Mouse (Mus musculus): ENCODE results near the gene Nos1. TPM values are rescaled to one million over a fixed set of nuclear protein-coding genes. Genes with fewer than 3 reads are reported as not detected.
A peak's percentile ranks its signal among the peaks of the same experiment; 100 is the strongest.

Nos1 gene
- polyA plus RNA-seq, 1 experiment from 2014 or later: 0.25 TPM

GRCm38 (mm10) chr5:117946605-117947004 lies 165.8 kb downstream of the Nos1 start:
- no peaks in the 10 kb centered on the region for H3K9me3 ChIP-seq (replicated peaks; ENCODE audit: control insufficient read depth, low read length)
- no peak for ATAC-seq (replicated peaks; ENCODE audit: insufficient number of reproducible peaks, low FRiP score, low TSS enrichment, low read depth)

GRCm38 (mm10) chr5:117949393-117949792 lies 168.6 kb downstream of the Nos1 start:
- Histone ChIP-seq H3K4me1 (ENCODE audit: control insufficient read depth, insufficient read depth, low read length) (no peaks in the 10 kb centered on the region), H3K9me3 (replicated peaks; ENCODE audit: control insufficient read depth, low read length) (no peaks in the 10 kb centered on the region), H3K36me3 (replicated peaks; ENCODE audit: control insufficient read depth, insufficient read depth, low read depth, low read length) (no peaks in the 10 kb centered on the region), H3K4me2 (ENCODE audit: low read depth, low read length) (no peak overlapping the region), H3K27me3 (ENCODE audit: control insufficient read depth, insufficient read depth, low read length) (no peaks in the 10 kb centered on the region), H3K4me3 (ENCODE audit: low read depth, low read length) (no peak overlapping the region), H3K9ac (replicated peaks; ENCODE audit: low read length) (no peak overlapping the region), H3K27ac (replicated peaks; ENCODE audit: low read depth, low read length) (no peak overlapping the region)
- 79% methylated on average over 10 of the region's 10 CpGs for WGBS
- no peak for ATAC-seq (replicated peaks; ENCODE audit: insufficient number of reproducible peaks, low FRiP score, low TSS enrichment, low read depth)
- no peak for DNase-seq (ENCODE audit: low spot score)

More at GRCm38 (mm10) chr5:117946605-117947004, 165.8 kb downstream of the Nos1 start:
- H3K27me3 ChIP-seq (ENCODE audit: control insufficient read depth, insufficient read depth, low read length): no peaks in the 10 kb centered on the region
- no peaks in the 10 kb centered on the region for H3K36me3 ChIP-seq (replicated peaks; ENCODE audit: control insufficient read depth, insufficient read depth, low read depth, low read length)
- H3K4me1 ChIP-seq (ENCODE audit: control insufficient read depth, insufficient read depth, low read length): no peaks in the 10 kb centered on the region
- H3K9ac ChIP-seq (replicated peaks; ENCODE audit: low read length): no peak overlapping the region
- no peak overlapping the region for H3K27ac ChIP-seq (replicated peaks; ENCODE audit: low read depth, low read length)
- H3K4me3 ChIP-seq (ENCODE audit: low read depth, low read length): no peak overlapping the region
- no peak overlapping the region for H3K4me2 ChIP-seq (ENCODE audit: low read depth, low read length)
- peak; percentile 59 for DNase-seq (ENCODE audit: low spot score)
- 34% methylated on average over 4 of the region's 4 CpGs for WGBS

- H3K4me1 ChIP-seq (ENCODE audit: control insufficient read depth, insufficient read depth, low read length): no peaks in the 10 kb centered on the region
- H3K4me2 ChIP-seq (ENCODE audit: low read depth, low read length): no peak overlapping the region
- H3K9ac ChIP-seq (replicated peaks; ENCODE audit: low read length): no peak overlapping the region
- no peak for ATAC-seq (replicated peaks; ENCODE audit: insufficient number of reproducible peaks, low FRiP score, low TSS enrichment, low read depth)
- no peak overlapping the region for H3K27ac ChIP-seq (replicated peaks; ENCODE audit: low read depth, low read length)
- H3K9me3 ChIP-seq (replicated peaks; ENCODE audit: control insufficient read depth, low read length): no peaks in the 10 kb centered on the region
- no peak overlapping the region for H3K4me3 ChIP-seq (ENCODE audit: low read depth, low read length)
- H3K36me3 ChIP-seq (replicated peaks; ENCODE audit: control insufficient read depth, insufficient read depth, low read depth, low read length): no peaks in the 10 kb centered on the region
- DNase-seq (ENCODE audit: low spot score): no peak
- H3K27me3 ChIP-seq (ENCODE audit: control insufficient read depth, insufficient read depth, low read length): no peaks in the 10 kb centered on the region
- WGBS: 84% methylated on average over 12 of the region's 12 CpGs
Measured at GRCm38 (mm10) chr5:117953893-117954292, 173.1 kb downstream of the Nos1 start.

DNA sequence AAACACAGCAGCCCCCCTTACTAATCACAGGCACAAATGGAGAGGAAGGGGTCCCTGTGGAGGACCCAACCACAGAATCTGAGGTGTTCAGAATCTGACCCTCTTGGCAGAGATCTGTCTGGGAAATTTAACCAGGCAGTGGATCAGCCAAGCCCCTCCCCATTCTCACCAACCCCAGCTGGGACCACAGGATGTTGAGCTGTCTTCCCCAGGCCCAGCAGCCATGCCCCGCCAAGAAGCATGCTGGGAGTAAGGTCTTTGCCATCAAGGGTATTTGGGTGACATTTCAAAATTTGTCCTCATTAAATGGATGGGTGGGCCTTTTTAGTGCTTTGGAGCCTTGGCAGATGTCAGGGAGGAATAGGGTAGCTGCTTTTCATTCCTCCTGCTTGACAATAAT lies 173.6 kb downstream of the Nos1 start:
- no peak for DNase-seq (ENCODE audit: low spot score)
- WGBS: 79% methylated on average over 1 of the region's 1 CpGs
- H3K4me2 ChIP-seq (ENCODE audit: low read depth, low read length): no peak overlapping the region
- H3K36me3 ChIP-seq (replicated peaks; ENCODE audit: control insufficient read depth, insufficient read depth, low read depth, low read length): no peaks in the 10 kb centered on the region
- ATAC-seq (replicated peaks; ENCODE audit: insufficient number of reproducible peaks, low FRiP score, low TSS enrichment, low read depth): no peak
- H3K27ac ChIP-seq (replicated peaks; ENCODE audit: low read depth, low read length): no peak overlapping the region
- H3K27me3 ChIP-seq (ENCODE audit: control insufficient read depth, insufficient read depth, low read length): no peaks in the 10 kb centered on the region
- H3K4me1 ChIP-seq (ENCODE audit: control insufficient read depth, insufficient read depth, low read length): no peaks in the 10 kb centered on the region
- H3K9ac ChIP-seq (replicated peaks; ENCODE audit: low read length): no peak overlapping the region
- no peak overlapping the region for H3K4me3 ChIP-seq (ENCODE audit: low read depth, low read length)
- H3K9me3 ChIP-seq (replicated peaks; ENCODE audit: control insufficient read depth, low read length): no peaks in the 10 kb centered on the region

GRCm38 (mm10) chr5:117955675-117956420 lies 175.0 kb downstream of the Nos1 start:
- Histone ChIP-seq H3K27me3 (ENCODE audit: control insufficient read depth, insufficient read depth, low read length) (no peaks in the 10 kb centered on the region), H3K27ac (replicated peaks; ENCODE audit: low read depth, low read length) (no peak overlapping the region), H3K9me3 (replicated peaks; ENCODE audit: control insufficient read depth, low read length) (no peaks in the 10 kb centered on the region), H3K4me2 (ENCODE audit: low read depth, low read length) (no peak overlapping the region), H3K4me1 (ENCODE audit: control insufficient read depth, insufficient read depth, low read length) (no peaks in the 10 kb centered on the region), H3K4me3 (ENCODE audit: low read depth, low read length) (no peak overlapping the region), H3K36me3 (replicated peaks; ENCODE audit: control insufficient read depth, insufficient read depth, low read depth, low read length) (no peaks in the 10 kb centered on the region), H3K9ac (replicated peaks; ENCODE audit: low read length) (no peak overlapping the region)
- DNase-seq (ENCODE audit: low spot score) (peak; percentile 62), ATAC-seq (replicated peaks; ENCODE audit: insufficient number of reproducible peaks, low FRiP score, low TSS enrichment, low read depth) (no peak)
- 49% methylated on average over 10 of the region's 10 CpGs for WGBS

GRCm38 (mm10) chr5:117964750-117965149 lies 183.9 kb downstream of the Nos1 start:
- Histone ChIP-seq H3K27me3 (ENCODE audit: control insufficient read depth, insufficient read depth, low read length) (no peaks in the 10 kb centered on the region), H3K4me3 (ENCODE audit: low read depth, low read length) (no peak overlapping the region), H3K4me2 (ENCODE audit: low read depth, low read length) (no peak overlapping the region), H3K27ac (replicated peaks; ENCODE audit: low read depth, low read length) (no peak overlapping the region), H3K36me3 (replicated peaks; ENCODE audit: control insufficient read depth, insufficient read depth, low read depth, low read length) (no peaks in the 10 kb centered on the region), H3K4me1 (ENCODE audit: control insufficient read depth, insufficient read depth, low read length) (no peaks in the 10 kb centered on the region), H3K9ac (replicated peaks; ENCODE audit: low read length) (no peak overlapping the region), H3K9me3 (replicated peaks; ENCODE audit: control insufficient read depth, low read length) (no peaks in the 10 kb centered on the region)
- 53% methylated on average over 9 of the region's 9 CpGs for WGBS
- DNase-seq (ENCODE audit: low spot score): no peak
- ATAC-seq (replicated peaks; ENCODE audit: insufficient number of reproducible peaks, low FRiP score, low TSS enrichment, low read depth): no peak

DNA sequence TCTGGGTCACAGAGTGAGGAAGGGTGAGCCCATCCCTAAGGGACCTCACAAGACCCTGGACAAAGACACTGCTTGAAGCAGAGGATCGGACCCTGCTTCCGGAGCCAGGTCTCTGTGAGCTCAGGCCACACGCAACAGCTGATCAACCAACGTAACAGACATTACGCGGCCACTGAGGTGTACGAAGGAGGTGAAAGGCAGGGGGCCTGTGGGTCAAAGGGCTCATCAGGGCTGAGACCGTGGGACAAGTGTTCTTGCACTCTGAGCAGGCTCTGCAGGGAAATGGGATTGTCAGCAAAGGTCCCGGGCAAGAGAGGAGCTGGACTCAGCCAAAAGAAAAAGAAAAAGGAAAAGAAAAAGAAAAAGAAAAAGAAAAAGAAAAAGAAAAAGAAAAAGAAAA lies 186.1 kb downstream of the Nos1 start:
- Histone ChIP-seq H3K4me3 (ENCODE audit: low read depth, low read length) (no peak overlapping the region), H3K9me3 (replicated peaks; ENCODE audit: control insufficient read depth, low read length) (no peaks in the 10 kb centered on the region), H3K4me1 (ENCODE audit: control insufficient read depth, insufficient read depth, low read length) (no peaks in the 10 kb centered on the region), H3K9ac (replicated peaks; ENCODE audit: low read length) (no peak overlapping the region), H3K27me3 (ENCODE audit: control insufficient read depth, insufficient read depth, low read length) (no peaks in the 10 kb centered on the region), H3K36me3 (replicated peaks; ENCODE audit: control insufficient read depth, insufficient read depth, low read depth, low read length) (no peaks in the 10 kb centered on the region), H3K4me2 (ENCODE audit: low read depth, low read length) (no peak overlapping the region), H3K27ac (replicated peaks; ENCODE audit: low read depth, low read length) (no peak overlapping the region)
- WGBS: 61% methylated on average over 9 of the region's 9 CpGs
- no peak for ATAC-seq (replicated peaks; ENCODE audit: insufficient number of reproducible peaks, low FRiP score, low TSS enrichment, low read depth)
- no peak for DNase-seq (ENCODE audit: low spot score)

DNA sequence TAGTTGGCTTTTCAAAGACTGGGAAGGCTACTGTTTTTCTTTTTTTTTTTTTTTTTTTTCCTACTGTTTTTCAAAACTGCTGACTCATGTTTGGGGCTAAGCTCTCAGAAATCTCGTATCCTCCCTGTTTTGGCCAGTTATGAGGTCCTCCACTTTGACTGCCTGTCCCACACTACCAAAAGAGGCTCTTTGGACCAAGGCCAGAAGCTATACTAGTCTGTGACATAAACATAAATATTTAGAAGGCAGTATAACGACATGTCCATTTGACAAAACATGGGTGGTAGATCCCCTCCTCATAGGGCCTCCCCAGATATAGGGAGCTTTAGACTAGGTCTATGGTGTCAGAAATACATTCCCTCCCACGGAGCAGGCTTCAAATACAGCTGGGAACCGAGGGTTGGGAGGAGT lies 186.8 kb downstream of the Nos1 start:
- H3K36me3 ChIP-seq (replicated peaks; ENCODE audit: control insufficient read depth, insufficient read depth, low read depth, low read length): no peaks in the 10 kb centered on the region
- no peaks in the 10 kb centered on the region for H3K9me3 ChIP-seq (replicated peaks; ENCODE audit: control insufficient read depth, low read length)
- H3K27me3 ChIP-seq (ENCODE audit: control insufficient read depth, insufficient read depth, low read length): no peaks in the 10 kb centered on the region
- no peak for ATAC-seq (replicated peaks; ENCODE audit: insufficient number of reproducible peaks, low FRiP score, low TSS enrichment, low read depth)
- H3K4me2 ChIP-seq (ENCODE audit: low read depth, low read length): no peak overlapping the region
- 68% methylated on average over 4 of the region's 4 CpGs for WGBS
- no peak overlapping the region for H3K9ac ChIP-seq (replicated peaks; ENCODE audit: low read length)
- no peak for DNase-seq (ENCODE audit: low spot score)
- no peak overlapping the region for H3K4me3 ChIP-seq (ENCODE audit: low read depth, low read length)
- no peaks in the 10 kb centered on the region for H3K4me1 ChIP-seq (ENCODE audit: control insufficient read depth, insufficient read depth, low read length)
- no peak overlapping the region for H3K27ac ChIP-seq (replicated peaks; ENCODE audit: low read depth, low read length)
